Mouse (Mus musculus): ENCODE results near the gene Aftph.
"Not testable (repeated sequence)": the region's sequence is repeated elsewhere in the genome, so short reads cannot be mapped to it uniquely, and the experiment has no call there.

Gene Aftph

GRCm38 (mm10) chr11:20741201-20742100, at the start of gene Aftph:
TSS of gene Aftph (minus strand) at chr11:20741589.
- DNase-seq (ENCODE audit: inconsistent age in 2 of 2, low spot score in 1 of 2): peak; percentile 99

DNA sequence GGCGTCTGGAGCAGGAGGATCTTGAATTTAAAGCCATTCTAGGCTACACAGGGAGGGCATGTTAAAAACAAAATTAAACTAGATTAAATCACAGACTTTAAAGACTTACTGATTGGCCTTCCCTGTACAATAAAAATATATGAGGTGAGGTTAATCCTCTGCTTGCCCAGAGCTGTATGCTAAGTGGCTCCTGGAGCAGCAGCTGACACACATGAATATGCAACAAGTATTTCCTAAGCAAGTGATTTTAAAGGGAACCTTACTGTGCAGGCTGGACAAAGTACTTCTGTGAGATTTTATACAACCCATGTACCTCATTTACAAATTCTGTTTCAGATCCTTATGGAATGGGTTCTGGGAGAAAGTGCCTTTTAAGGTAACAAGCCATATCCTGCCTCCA, 47.6 kb upstream of the Aftph start:
- DNase-seq (ENCODE audit: inconsistent age in 2 of 2, low spot score in 1 of 2): no peak

- no peak for DNase-seq (ENCODE audit: inconsistent age in 2 of 2, low spot score in 1 of 2)
These were observed 46.7 kb upstream of the Aftph start for GRCm38 (mm10) chr11:20788070-20788469.

- no peak for DNase-seq (ENCODE audit: inconsistent age in 2 of 2, low spot score in 1 of 2)
These were observed 44.8 kb upstream of the Aftph start for GRCm38 (mm10) chr11:20786191-20786590.

DNA sequence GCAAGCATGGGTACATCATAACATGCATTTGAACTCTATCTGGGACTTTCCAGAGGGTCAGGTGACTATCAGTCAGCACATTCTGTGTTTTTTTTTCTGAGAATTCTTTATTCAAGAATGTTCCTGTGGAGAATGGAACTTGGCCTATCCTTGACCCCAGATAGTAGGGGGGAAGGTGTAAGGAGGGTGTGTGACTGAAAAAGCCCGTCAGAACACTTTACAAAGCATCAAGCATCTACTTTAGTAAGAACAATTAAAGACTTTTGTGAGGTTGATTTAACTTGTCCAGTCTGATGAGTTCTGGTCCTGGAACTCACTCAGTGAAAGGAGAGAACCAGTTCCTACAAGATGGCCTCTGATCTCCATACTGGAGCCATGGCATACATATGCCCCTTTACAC, 43.8 kb upstream of the Aftph start:
- DNase-seq (ENCODE audit: inconsistent age in 2 of 2, low spot score in 1 of 2): no peak

DNA sequence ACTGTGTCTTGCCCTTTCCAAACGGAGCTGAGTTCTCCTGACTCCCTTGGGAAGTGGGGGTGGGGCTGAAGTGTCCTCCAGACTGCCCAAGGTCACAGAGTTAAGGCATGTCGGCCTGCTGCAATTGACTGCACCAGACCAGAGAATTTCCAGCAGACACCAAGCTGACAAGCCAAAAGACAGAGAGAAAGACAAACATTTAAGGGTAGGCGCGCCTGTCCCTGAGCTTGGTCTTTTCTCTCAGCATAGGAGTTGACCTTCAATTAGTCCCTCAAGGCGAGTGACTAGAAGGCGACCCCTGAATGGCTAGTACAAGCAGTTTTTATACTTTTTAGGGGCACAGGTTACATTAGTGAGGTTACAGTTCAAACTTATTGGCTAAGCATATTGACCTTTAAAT, 43.4 kb upstream of the Aftph start:
- DNase-seq (ENCODE audit: inconsistent age in 2 of 2, low spot score in 1 of 2): no peak

DNA sequence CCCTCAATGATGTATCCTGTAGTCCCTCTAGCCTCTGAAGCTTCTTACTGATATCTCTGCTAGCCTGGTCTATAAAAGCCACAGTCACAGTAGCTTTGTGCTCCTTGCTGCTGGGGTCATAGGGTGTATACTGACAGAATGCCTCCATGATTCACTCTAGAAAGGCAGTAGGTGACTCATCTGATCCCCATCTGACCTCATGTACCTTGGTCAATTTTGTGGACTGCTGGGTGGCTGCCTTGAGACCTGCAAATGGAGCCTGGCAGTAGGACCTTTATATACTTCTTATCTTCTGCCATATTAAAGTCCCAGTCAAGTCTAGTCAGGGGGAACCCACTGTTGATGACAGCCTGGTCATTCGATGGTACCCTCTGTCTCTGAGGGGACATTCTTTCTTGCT, 42.1 kb upstream of the Aftph start:
- DNase-seq (ENCODE audit: inconsistent age in 2 of 2, low spot score in 1 of 2): no peak

- DNase-seq (ENCODE audit: inconsistent age in 2 of 2, low spot score in 1 of 2): no peak
These were observed 41.2 kb upstream of the Aftph start for GRCm38 (mm10) chr11:20782620-20783019.

GRCm38 (mm10) chr11:20780312-20780711, 38.9 kb upstream of the Aftph start:
- no peak for DNase-seq (ENCODE audit: inconsistent age in 2 of 2, low spot score in 1 of 2)

DNA sequence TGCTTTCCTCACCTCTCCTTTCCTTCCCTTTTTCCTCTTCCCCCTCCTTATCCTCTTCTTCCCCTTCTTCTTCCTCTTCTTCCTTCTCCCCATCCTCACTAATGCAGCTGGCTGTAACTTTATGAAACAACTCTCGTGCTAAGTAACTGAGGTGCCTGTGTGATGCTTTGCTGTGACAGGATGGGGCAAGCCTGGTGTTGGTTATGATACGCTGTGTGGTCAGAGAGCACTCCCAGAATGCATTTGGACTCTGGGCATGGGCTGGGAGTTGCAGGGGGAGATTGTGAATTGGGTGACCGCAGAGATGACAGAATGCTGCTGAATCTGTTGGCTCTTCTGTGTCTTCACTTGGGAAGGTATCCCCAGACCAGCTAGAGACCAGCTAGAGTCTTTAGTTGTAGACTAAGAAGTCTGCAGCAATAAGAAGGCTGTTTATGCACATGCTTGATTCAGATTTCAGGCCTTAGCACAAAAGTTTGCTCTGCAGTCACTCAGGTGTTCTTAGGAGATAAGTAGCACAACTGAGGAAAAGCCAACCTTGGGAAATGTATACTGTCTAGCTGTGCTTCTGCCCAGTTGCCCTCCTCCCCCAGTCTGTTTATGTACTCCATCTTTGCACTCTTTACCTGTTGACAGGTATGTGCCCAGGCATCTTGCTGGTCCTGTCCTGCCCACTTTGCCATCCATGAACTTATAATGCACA, 37.6 kb upstream of the Aftph start:
- no peak for DNase-seq (ENCODE audit: inconsistent age in 2 of 2, low spot score in 1 of 2)

GRCm38 (mm10) chr11:20778298-20778697, 36.9 kb upstream of the Aftph start:
- DNase-seq (ENCODE audit: inconsistent age in 2 of 2, low spot score in 1 of 2): no peak

DNA sequence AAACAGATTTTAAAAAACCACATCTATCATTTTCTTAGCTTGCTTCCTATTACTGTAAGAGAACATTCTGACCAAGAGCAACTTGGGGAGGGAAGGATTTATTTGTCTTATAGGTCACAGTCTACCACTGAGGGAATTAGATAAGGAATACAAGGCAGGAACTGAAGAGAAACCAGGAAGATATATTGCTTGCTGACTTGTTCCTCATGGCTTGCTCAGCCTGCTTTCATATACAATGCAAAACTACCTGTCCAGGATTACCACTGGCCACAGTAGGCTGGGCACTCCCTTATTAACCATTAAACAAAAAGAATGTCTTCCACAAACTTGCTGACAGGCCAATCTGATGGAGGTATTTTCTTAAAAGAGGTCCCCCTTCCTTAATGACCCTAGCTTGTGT, 35.3 kb upstream of the Aftph start:
- DNase-seq (ENCODE audit: inconsistent age in 2 of 2, low spot score in 1 of 2): no peak

DNA sequence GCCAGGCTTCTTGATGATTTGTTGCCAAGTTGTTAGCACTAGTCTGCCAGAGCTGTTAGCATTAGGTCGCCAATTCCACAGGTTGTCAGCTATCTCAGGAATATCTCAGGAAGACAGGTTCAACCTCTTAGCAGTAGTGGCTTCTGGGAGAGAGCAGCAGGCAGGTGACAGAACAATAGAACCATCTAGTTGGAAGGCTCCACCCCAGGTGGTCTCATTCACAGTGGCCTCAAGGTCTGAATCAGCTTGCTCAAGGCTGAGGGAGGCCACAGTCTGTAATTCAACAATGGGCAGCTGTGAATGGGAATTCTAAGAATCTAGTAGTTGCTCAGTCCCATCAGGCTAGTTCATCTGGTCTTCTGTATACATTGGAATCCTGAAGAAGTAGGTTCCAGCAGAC, 31.3 kb upstream of the Aftph start:
- DNase-seq (ENCODE audit: inconsistent age in 2 of 2, low spot score in 1 of 2): no peak

GRCm38 (mm10) chr11:20771827-20772226, 30.4 kb upstream of the Aftph start:
- DNase-seq (ENCODE audit: inconsistent age in 2 of 2, low spot score in 1 of 2): not testable (repeated sequence)

- not testable (repeated sequence) for DNase-seq (ENCODE audit: inconsistent age in 2 of 2, low spot score in 1 of 2)
These were observed 20.6 kb upstream of the Aftph start for GRCm38 (mm10) chr11:20761984-20762383.

DNA sequence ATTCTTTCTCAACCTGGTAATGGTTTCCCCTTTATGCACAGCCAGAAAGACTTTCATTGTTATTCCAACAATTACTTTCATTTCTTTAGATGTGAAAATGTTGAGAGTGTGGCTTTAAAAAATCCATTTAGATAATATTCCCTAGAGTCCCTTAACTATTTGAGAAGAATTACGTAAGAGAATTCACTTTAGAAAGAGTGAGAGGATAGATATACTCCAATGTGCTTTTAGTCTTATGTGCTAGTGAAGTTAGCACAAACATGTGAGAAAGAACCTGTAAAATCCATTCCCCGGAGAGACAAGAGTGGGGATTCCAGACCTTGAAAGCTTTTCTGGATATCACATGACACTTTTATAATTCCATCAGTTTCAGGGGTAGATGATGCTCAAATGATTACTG, 9.2 kb upstream of the Aftph start:
- no peak for DNase-seq (ENCODE audit: inconsistent age in 2 of 2, low spot score in 1 of 2)

- no peak for DNase-seq (ENCODE audit: inconsistent age in 2 of 2, low spot score in 1 of 2)
These were observed 2.0 kb upstream of the Aftph start for GRCm38 (mm10) chr11:20743353-20743752.

DNA sequence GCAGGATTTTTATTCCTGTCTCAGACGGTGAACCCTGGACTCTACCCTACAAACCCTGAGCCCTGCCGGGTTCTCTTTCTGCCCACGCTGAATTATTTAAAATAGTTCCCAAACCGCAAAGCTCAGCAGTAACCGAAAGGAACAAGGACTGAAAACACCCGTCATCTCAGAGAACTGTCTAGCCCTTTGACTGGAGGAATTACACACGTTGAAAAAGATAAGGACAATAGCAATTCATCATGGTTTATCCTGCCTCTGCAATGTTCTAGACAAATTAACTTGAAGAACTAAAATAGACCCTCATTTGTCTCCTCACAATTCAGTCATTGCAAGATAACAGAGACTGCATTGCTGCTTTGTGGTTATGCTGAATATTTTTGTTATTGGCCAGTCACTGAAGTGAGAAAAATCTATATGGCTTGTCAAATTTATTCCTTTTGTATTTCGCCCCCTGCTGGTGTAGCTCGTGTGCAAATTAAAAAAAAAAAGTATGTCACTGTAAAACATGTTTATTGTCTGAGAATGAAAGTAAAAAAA, 1.0 kb upstream of the Aftph start:
- DNase-seq (ENCODE audit: inconsistent age in 2 of 2, low spot score in 1 of 2): peak; percentile 40 to 86

- peak in 1 of 2 experiments; percentile 84 for DNase-seq (ENCODE audit: inconsistent age in 2 of 2, low spot score in 1 of 2)
These were observed 748 bp downstream of the Aftph start for GRCm38 (mm10) chr11:20740481-20741200.

DNA sequence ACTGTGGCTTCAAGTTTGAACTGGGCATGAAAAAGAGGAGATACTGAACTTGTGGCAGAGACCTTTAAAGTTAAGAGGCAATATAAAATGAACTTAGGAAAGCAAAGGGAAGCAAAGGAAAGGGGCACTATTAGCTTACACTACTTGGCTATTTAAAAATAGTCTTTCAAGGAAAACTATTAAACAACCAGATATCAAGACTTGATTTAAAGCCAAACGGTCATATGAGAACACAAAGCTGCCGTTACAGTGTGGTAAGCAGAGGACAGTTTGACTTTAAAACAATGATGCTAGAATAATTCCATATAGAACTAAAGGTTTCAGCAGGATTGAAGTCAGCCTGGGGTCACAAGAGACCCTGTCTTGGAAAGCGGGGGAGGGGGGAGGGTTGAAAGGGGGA, 7.3 kb downstream of the Aftph start:
- DNase-seq (ENCODE audit: inconsistent age in 2 of 2, low spot score in 1 of 2): peak in 1 of 2 experiments; percentile 67

DNA sequence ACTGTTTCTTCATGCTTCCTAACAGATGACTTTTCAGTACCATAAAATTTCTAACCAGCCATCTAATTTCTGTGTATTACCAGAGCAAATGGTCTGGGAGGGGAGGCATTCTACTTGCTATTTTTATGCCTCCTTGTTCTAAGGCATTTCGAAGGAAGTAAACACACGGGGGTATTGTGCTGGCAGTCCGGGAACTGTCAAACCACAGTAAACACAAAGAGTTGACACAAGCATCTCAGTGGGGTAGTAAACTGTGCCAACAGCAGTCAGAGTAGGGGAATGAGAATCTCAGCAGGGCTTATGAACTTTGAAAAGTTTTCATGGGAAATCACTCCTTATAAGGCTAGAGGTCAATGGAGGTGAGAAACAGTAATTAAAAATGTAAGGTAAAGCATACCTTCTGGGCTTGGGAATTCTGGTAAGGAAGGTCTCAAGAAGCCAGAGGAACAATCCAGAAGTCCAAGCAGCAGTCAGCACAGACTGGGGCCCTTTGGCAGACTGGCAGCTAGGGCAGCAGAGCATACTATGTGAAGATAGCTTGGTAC, 7.8 kb downstream of the Aftph start:
- no peak for DNase-seq (ENCODE audit: inconsistent age in 2 of 2, low spot score in 1 of 2)

All from adrenal gland, adult (tissue).